Mouse (Mus musculus) hindbrain, embryonic 10.5 days (tissue): ENCODE measurements around the gene Bmpr1b. TPM values are rescaled to one million over a fixed set of nuclear protein-coding genes. Genes with fewer than 3 reads are reported as not detected.

Experiments used
- DNase-seq: peaks from one replicate; pipeline ENCODE4 v3.0.0-alpha.2; 2017; ENCODE audit warnings: low spot score
- H3K27ac ChIP-seq: fragments of 300-500 bp; sonication (generic); 2 replicates; pipeline ENCODE4 v1.5.1; 2016; ENCODE audit warnings: mild to moderate bottlenecking, moderate library complexity
- H3K27me3 ChIP-seq: fragments of 300-500 bp; sonication (generic); 2 replicates; pipeline ENCODE4 v1.6.1; 2016; ENCODE audit warnings: mild to moderate bottlenecking; ENCODE audit not compliant: poor library complexity, insufficient read depth, severe bottlenecking
- H3K36me3 ChIP-seq: fragments of 300-500 bp; sonication (generic); 2 replicates; pipeline ENCODE4 v1.6.1; 2016; ENCODE audit warnings: mild to moderate bottlenecking, moderate library complexity
- H3K4me1 ChIP-seq: fragments of 300-500 bp; sonication (generic); replicated peaks from 2 replicates; pipeline ENCODE4 v1.6.1; 2016; ENCODE audit warnings: mild to moderate bottlenecking
- H3K4me3 ChIP-seq: fragments of 300-500 bp; sonication (generic); 2 replicates; pipeline ENCODE4 v1.5.1; 2016; ENCODE audit warnings: mild to moderate bottlenecking, moderate library complexity
- H3K9me3 ChIP-seq: fragments of 300-500 bp; sonication (generic); 2 replicates; pipeline ENCODE4 v1.6.1; 2016; ENCODE audit warnings: mild to moderate bottlenecking, moderate library complexity
- WGBS: fragments of 180-500 bp; shearing (Covaris S2); methylation state at CpG from one replicate; pipeline ENCODE4 v1.1.7; 2016; 5-methylcytosine and 5-hydroxymethylcytosine counted together
- polyA plus RNA-seq: library from polyadenylated mRNA; unstranded; fragments of >200 nt; fragmentation: Nextera tagmentation; extraction: Ambion mirVana; gene quantifications from 2 replicates; pipeline ENCODE4 v1.2.1, GENCODE M21; 2016

The Bmpr1b gene
- polyA plus RNA-seq, 1 experiment from 2014 or later, result 9.9 TPM

DNA sequence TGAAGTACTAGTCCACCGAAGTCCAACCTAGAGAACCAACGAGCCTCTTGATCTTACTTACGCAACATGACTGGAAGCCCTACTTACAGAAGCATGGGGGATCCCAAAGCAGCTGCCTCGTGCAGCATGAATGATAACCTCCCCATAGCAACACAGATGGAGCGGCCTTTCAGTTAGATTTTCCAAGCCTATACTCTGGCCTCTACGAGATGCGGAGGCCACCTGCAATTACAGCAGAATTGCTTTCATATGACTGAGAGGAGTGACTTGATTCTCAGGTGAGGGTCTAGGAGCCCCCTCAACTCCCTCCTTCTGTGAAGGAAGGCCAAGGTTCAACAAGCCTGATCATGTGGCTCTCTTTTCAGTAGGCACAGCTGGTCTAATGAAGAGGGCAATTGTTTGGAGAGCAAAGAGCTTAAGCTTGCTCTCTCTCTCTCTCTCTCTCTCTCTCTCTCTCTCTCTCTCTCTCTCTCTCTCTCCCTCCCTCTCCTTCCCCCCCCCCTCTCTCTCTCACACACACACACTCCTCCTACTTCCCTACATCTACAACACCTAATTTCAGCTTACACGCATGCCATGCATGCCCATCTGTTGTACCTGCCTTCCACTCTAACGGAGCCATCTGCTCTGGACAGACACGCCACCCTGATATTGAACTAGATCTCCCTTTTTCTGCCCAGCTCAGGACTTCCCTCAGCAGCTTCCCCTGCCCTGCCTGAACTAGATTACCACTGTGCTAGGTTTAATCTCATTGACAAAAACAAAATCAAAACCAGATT is 65.0 kb downstream of the Bmpr1b start:
- no peak for DNase-seq
- WGBS, result 84% methylated on average over 10 of the region's 10 CpGs

DNA sequence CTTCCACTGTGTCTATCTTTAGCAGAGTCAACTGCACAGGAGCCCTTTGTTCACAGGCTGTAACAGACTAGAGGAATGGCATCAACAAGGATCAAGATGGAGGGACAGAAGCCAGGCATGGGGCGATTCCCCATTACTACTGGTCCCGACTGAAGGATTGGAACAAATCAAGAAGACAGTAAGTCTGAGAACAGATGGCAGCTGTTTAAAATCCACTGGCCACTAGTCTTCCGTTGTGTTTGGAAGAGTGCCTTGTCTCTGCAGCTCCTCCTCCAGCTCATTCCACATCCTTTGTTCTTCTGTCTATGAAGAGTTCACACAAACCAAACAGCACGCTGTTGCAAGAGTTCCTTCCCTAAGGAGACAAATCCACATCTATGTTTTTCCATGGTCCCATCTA is 65.6 kb downstream of the Bmpr1b start:
- Histone ChIP-seq H3K36me3 (0 out of 2 replicates have a peak, but pooled peaks cover 3% of the 10 kb centered on the region), H3K27me3 (no peaks in the 10 kb centered on the region), H3K9me3 (no peaks in the 10 kb centered on the region), H3K4me1 (0 out of 2 replicates have a peak, but pooled peaks cover 4% of the 10 kb centered on the region), H3K4me3 (no peak overlapping the region), H3K27ac (peak overlapping the region; percentile 23; the same call in 1 of the 2 replicates)
- WGBS, result 87% methylated on average over 4 of the region's 4 CpGs
- DNase-seq, result no peak

More for the DNA sequence above, 65.0 kb downstream of the Bmpr1b start:
- peak overlapping the region; percentile 23; the same call in 1 of the 2 replicates for H3K27ac ChIP-seq
- H3K36me3 ChIP-seq, result 0 out of 2 replicates have a peak, but pooled peaks cover 3% of the 10 kb centered on the region
- H3K4me3 ChIP-seq, result no peak overlapping the region
- no peaks in the 10 kb centered on the region for H3K27me3 ChIP-seq
- no peaks in the 10 kb centered on the region for H3K9me3 ChIP-seq
- H3K4me1 ChIP-seq, result 0 out of 2 replicates have a peak, but pooled peaks cover 4% of the 10 kb centered on the region

DNA sequence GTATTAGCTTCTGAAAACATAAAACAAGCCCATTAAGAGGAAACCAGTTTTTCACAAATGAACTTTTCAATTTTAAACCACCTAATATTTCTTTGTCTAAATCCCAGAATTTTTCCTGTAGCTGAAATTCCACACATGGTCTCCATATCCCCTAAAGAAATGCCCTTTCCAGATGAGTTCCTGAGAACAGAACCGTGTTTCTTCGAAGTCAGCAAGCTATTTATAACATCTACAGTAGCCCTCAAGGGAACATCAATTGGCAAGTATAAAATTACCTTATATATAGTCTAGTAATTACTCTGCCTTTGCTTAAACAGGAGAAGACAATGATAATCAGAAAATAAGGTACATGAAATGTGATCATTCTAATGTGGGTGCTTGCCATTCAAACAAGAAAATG is 70.1 kb downstream of the Bmpr1b start:
- 61% methylated on average over 2 of the region's 2 CpGs for WGBS
- DNase-seq, result no peak
- H3K27ac ChIP-seq, result no peak overlapping the region
- H3K36me3 ChIP-seq, result 0 out of 2 replicates have a peak, but pooled peaks cover 3% of the 10 kb centered on the region
- no peaks in the 10 kb centered on the region for H3K9me3 ChIP-seq
- H3K4me1 ChIP-seq, result 0 out of 2 replicates have a peak, but pooled peaks cover 5% of the 10 kb centered on the region
- H3K27me3 ChIP-seq, result no peaks in the 10 kb centered on the region
- no peak overlapping the region for H3K4me3 ChIP-seq

DNA sequence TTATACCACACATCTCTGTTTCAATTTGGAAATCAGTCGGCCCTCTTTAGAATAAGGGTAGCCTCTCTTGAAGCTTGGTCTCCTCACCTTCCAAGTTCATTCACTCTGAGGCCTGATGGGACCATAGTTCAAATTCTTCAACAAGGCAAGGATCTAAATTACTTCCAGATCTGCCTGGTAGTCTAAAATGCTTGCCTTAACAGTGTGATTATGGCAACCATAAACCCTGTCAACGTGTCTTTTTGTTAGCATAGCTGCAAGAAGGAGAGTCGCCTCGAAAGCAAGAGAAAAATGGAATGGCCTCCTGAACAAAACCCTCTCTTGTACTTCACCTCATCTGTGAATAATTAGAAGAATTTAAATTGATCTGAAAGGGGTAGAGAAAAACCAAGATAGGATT is 75.2 kb downstream of the Bmpr1b start:
- Histone ChIP-seq H3K9me3 (no peaks in the 10 kb centered on the region), H3K4me1 (0 out of 2 replicates have a peak, but pooled peaks cover 5% of the 10 kb centered on the region), H3K4me3 (no peak overlapping the region), H3K27me3 (no peaks in the 10 kb centered on the region), H3K27ac (no peak overlapping the region), H3K36me3 (no peaks in the 10 kb centered on the region)
- DNase-seq, result no peak
- 76% methylated on average over 4 of the region's 4 CpGs for WGBS

DNA sequence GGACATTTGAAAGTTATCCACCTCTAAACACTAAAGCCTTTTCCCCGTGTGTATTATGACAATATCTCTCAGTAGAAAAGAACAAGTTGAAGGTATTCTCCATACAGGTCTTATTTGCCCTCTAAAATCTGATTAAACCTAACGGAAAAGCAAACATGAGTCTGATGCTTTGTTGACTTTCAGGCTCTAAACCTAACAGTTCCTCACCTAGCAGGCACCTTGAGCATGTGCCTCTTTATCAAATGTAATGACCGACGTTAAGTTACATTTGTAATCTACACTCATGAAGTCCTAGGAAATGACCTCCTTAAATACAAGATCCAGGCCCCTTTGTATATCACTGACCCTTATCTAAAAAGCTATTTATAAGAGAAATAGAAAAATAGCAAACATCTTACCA is 79.5 kb downstream of the Bmpr1b start:
- H3K9me3 ChIP-seq, result no peaks in the 10 kb centered on the region
- WGBS, result 90% methylated on average over 4 of the region's 4 CpGs
- H3K4me3 ChIP-seq, result no peak overlapping the region
- H3K27ac ChIP-seq, result no peak overlapping the region
- H3K36me3 ChIP-seq, result no peaks in the 10 kb centered on the region
- no peak for DNase-seq
- no peaks in the 10 kb centered on the region for H3K27me3 ChIP-seq
- H3K4me1 ChIP-seq, result peaks cover 4% of the 10 kb centered on the region; the same call in 1 of the 2 replicates

DNA sequence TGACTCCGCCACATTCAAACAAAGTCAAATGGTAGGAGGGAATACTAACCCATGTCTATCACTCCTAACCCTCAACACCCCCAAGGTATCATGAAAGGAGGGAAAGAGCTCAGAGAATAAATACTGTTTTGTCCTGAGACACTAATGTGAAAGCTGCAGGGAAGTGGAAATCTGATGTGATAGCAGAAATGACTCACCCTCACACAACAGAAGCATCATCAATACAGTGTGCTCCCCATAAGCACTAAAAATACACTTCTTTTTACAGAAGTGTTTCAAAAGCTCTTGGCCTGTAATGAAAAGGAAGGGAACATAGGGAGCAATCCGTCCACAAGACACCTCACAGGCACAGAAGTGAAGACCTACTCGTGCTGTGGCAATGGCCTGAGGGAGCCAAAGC is 83.3 kb downstream of the Bmpr1b start:
- Histone ChIP-seq H3K9me3 (no peaks in the 10 kb centered on the region), H3K27me3 (no peaks in the 10 kb centered on the region), H3K27ac (no peak overlapping the region), H3K4me3 (no peak overlapping the region), H3K4me1 (peaks cover 4% of the 10 kb centered on the region; the same call in 1 of the 2 replicates), H3K36me3 (no peaks in the 10 kb centered on the region)
- WGBS, result 72% methylated on average over 3 of the region's 3 CpGs
- no peak for DNase-seq

DNA sequence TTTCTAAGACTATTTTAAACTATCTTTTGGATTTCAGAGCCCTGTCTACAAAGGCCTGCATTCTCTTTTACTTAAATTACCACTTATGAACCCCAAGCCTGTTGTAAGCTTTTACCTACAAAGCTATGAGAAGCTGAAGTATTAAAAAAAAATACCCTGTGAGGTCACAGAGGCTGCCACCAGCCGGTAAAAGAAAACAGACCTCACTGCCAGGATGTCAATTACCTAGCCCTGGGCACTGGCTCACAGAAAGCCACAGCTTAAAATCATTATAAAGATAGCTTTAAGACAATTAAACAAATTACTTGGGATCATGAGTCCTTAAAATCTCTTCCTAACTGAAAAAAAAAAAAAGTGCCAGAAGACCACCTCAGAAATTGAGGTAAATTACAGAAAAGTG is 85.1 kb downstream of the Bmpr1b start:
- H3K27me3 ChIP-seq, result no peaks in the 10 kb centered on the region
- H3K9me3 ChIP-seq, result no peaks in the 10 kb centered on the region
- DNase-seq, result no peak
- H3K36me3 ChIP-seq, result no peaks in the 10 kb centered on the region
- WGBS, result 46% methylated on average over 1 of the region's 1 CpGs
- H3K4me3 ChIP-seq, result no peak overlapping the region
- H3K4me1 ChIP-seq, result peaks cover 4% of the 10 kb centered on the region; the same call in 1 of the 2 replicates
- no peak overlapping the region for H3K27ac ChIP-seq

DNA sequence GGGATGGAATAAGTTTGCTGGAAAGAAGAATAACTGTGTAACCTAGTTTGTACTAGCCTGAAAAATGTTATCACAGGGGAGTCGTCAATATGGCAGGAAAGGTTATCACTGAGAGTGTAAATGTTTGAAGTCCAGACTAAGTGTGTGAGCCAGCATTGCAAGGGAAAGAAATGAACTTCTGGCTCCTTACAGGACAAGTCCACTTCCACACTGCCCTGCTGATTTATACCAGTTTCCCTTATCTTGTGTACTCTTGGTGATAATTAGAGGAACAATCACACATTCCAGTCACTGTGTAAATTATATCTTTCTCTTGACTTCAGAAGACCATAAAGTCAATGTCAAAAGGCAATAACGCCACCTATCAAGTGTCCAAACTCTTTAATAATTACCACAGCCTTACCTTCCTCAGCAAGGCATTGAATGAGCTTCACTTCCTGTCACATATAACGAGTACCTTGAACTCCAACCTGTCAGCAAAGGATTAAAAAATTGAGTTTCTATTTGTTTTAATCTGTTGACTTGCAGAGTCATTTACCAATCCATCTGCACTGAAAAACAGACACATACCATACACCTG is 91.4 kb downstream of the Bmpr1b start:
- H3K36me3 ChIP-seq, result no peaks in the 10 kb centered on the region
- WGBS, result 87% methylated on average over 3 of the region's 3 CpGs
- H3K9me3 ChIP-seq, result no peaks in the 10 kb centered on the region
- H3K4me3 ChIP-seq, result no peak overlapping the region
- H3K27ac ChIP-seq, result no peak overlapping the region
- H3K4me1 ChIP-seq, result no peaks in the 10 kb centered on the region
- DNase-seq, result no peak
- no peaks in the 10 kb centered on the region for H3K27me3 ChIP-seq

DNA sequence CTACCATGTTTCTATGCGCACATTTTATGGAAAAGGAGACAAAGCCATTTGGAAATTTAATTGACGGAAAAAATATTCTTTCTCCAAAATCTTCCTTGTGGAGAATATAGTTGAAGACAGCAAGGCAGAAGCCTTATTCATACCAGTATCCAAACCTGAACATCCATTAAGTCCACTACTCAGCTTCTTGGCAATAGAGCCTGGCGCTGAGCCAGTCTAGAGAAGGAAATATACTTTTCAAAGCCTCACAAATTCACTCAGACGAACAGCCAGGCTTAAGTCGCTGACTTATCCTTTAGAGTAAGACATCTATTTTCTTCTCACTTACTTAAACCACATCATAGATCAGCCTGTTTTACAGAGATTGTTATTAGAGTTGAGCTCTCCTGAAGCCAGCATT is 97.6 kb downstream of the Bmpr1b start:
- no peaks in the 10 kb centered on the region for H3K4me1 ChIP-seq
- no peaks in the 10 kb centered on the region for H3K36me3 ChIP-seq
- H3K9me3 ChIP-seq, result no peaks in the 10 kb centered on the region
- WGBS, result 95% methylated on average over 5 of the region's 5 CpGs
- H3K27ac ChIP-seq, result no peak overlapping the region
- no peak for DNase-seq
- no peak overlapping the region for H3K4me3 ChIP-seq
- H3K27me3 ChIP-seq, result no peaks in the 10 kb centered on the region

DNA sequence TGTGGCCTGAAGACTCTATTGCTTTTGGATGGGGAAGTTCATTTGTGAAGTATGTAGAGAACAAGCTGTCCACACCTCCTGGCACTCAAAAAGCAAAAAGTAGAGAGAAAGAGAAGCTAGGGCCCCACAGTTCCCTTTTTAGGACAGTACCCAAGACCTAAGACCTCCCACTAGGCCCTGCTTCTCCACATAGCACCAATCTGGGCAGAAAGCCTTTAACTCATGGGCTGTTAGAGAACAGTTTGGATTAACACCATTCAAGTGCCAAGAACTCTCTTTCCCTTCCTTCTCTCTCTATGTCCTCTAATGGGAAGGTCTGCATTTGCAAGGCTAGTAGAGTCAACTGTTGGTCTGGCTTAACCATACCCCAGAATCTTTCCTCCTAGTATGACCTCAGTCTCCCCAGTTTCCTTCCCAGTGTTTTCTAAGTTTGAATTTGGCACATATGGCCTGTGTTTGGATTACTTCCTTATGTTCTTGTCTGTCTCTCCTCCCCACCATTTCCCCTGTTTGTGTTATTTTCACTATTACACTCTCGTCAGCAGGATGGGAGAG is 102.4 kb downstream of the Bmpr1b start:
- no peak for DNase-seq

DNA sequence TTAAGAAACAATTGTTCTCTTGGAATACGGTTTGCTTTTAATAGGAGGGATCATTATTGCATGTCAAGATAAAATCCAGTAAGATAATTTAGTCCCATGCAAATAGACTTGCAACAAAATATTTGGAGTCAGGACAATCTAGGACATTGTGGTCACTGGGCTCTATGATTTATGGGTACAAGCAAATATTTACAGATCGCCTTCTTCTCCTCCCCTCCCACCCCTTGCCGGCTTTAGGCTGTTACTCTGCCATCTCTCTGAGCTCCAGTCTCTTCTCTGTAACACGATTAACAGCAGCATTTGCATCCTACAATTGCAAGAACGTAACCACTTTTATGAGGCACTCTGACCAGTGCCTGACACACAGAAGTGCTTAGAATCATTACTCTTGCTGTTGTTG is 104.1 kb downstream of the Bmpr1b start:
- no peaks in the 10 kb centered on the region for H3K27me3 ChIP-seq
- no peak for DNase-seq
- no peak overlapping the region for H3K27ac ChIP-seq
- H3K9me3 ChIP-seq, result no peaks in the 10 kb centered on the region
- no peak overlapping the region for H3K4me3 ChIP-seq
- H3K36me3 ChIP-seq, result no peaks in the 10 kb centered on the region
- H3K4me1 ChIP-seq, result peaks cover 19% of the 10 kb centered on the region
- WGBS, result 81% methylated on average over 5 of the region's 5 CpGs

More for the DNA sequence above, 102.4 kb downstream of the Bmpr1b start:
- H3K36me3 ChIP-seq, result no peaks in the 10 kb centered on the region
- H3K9me3 ChIP-seq, result no peaks in the 10 kb centered on the region
- H3K4me3 ChIP-seq, result no peak overlapping the region
- H3K4me1 ChIP-seq, result peaks cover 13% of the 10 kb centered on the region
- H3K27ac ChIP-seq, result 0 out of 2 replicates have a peak overlapping the region, but pooled peaks have one; percentile 23
- WGBS, result 71% methylated on average over 1 of the region's 1 CpGs
- no peaks in the 10 kb centered on the region for H3K27me3 ChIP-seq

DNA sequence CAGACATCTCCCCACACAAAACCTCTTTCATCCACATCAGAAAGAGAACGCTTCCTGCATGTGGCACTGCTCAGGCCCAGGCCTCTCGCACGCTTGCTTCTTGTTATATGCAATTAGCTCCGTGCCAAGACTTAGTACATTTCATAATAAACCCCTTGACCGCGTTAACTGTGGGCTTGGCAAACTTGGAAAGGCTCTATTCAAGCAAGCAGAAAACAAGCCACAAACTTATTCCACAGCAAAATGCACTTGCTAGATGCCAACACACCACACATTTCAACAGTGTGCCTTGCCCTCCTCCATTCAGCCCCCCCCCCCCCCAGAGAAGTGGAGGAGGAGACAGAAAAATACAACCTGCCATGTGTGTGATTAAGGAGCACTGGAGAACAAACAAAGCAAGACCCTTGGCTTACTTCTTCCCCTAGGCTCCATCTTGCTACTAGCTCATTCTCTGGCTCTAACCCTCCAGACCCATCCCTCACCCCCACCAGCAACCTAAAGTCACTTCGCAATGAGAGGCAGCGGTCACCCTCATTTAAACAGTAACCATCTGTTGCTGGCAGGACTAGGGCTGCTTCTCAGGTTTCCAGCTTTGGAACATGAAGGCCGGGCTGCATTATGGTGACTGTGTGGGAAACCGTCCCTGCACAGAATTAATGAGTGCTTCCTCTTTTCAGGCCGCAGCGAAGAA is 105.5 kb downstream of the Bmpr1b start:
- DNase-seq, result peak; percentile 70
- Histone ChIP-seq H3K36me3 (no peaks in the 10 kb centered on the region), H3K4me3 (no peak overlapping the region), H3K4me1 (peaks cover 19% of the 10 kb centered on the region), H3K9me3 (no peaks in the 10 kb centered on the region), H3K27ac (peak overlapping the region; percentile 81), H3K27me3 (no peaks in the 10 kb centered on the region)
- WGBS, result 36% methylated on average over 12 of the region's 12 CpGs
